Mouse (Mus musculus) lung, postnatal 0 days (tissue): ENCODE data around the gene Eif2b3.

Source experiments
- CTCF ChIP-seq: IDR thresholded peaks from 2 replicates; pipeline ENCODE4 v1.5.1; 2016; ENCODE audit warnings: antibody characterized with exemption, mild to moderate bottlenecking
- EP300 ChIP-seq: IDR thresholded peaks from 2 replicates; pipeline ENCODE4 v1.6.1; 2016; ENCODE audit warnings: antibody characterized with exemption, mild to moderate bottlenecking, control low read depth

- TF ChIP-seq EP300 (no peak), CTCF (no peak)
Measured at GRCm38 (mm10) chr4:117023469-117023868, 4.3 kb downstream of the Eif2b3 start.
